Mouse (Mus musculus): ENCODE results near the gene Tmem136. TPM values are rescaled to one million over a fixed set of nuclear protein-coding genes. Genes with fewer than 3 reads are reported as not detected.

Gene Tmem136
- polyA plus RNA-seq, 1 experiment from 2014 or later = 9.7 TPM

DNA sequence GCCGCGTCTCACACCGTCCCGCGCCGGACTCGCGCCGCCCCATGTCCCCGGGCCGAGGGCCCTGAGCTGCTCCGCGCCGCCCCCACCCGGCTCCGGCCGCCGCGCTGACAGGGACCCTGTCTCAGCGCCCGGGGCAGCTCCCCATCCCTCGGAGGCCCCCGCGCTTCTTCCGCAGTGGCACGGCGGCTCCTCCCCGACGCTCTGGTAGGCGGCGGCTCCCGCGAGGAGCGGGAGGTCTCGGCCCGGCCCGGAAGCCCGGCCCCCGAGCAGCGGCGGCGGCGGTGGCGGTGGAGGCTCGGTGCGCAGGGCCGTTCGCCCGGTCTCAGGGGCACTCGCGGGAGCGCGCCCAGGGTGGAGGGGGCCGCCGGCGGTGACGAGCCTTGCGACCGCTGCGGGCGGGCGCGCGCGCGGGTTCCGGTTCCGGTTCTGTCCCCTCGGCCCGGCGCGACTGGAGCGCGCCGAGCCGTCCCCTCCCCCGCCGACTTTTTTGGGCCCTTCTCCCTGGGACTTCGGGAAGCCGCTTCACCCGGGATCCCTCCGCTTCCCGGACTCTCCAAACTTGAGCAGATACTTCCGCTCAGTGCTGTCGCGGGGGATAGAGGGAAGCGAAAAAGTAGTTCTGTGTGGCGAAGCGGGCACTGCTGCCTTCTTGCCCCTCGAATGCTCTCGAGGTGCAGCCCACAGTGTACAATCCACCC, 10.6 kb downstream of the Tmem136 start:
- H3K27ac ChIP-seq (ENCODE audit: low read depth, low read length) = peak overlapping the region; percentile 91
- peak; percentile 86 for ATAC-seq (ENCODE audit: low FRiP score, low TSS enrichment)
- WGBS = under 1% methylated on average over 80 of the region's 91 CpGs
- peak overlapping the region; percentile 73 for H3K4me2 ChIP-seq (replicated peaks; ENCODE audit: low read depth, low read length)
- H3K4me3 ChIP-seq (ENCODE audit: low read length) = peak overlapping the region; percentile 94
- H3K27me3 ChIP-seq (ENCODE audit: control insufficient read depth, insufficient read depth, low read length) = no peaks in the 10 kb centered on the region
- H3K9me3 ChIP-seq (ENCODE audit: control insufficient read depth, low read length) = no peaks in the 10 kb centered on the region
- peak overlapping the region; percentile 96 for H3K9ac ChIP-seq (ENCODE audit: low read depth, low read length)
- H3K4me1 ChIP-seq (ENCODE audit: control insufficient read depth, insufficient read depth, low read length) = peaks cover 27% of the 10 kb centered on the region
- H3K36me3 ChIP-seq (ENCODE audit: control insufficient read depth, insufficient read depth, low read length) = 0 out of 2 replicates have a peak, but pooled peaks cover 5% of the 10 kb centered on the region

DNA sequence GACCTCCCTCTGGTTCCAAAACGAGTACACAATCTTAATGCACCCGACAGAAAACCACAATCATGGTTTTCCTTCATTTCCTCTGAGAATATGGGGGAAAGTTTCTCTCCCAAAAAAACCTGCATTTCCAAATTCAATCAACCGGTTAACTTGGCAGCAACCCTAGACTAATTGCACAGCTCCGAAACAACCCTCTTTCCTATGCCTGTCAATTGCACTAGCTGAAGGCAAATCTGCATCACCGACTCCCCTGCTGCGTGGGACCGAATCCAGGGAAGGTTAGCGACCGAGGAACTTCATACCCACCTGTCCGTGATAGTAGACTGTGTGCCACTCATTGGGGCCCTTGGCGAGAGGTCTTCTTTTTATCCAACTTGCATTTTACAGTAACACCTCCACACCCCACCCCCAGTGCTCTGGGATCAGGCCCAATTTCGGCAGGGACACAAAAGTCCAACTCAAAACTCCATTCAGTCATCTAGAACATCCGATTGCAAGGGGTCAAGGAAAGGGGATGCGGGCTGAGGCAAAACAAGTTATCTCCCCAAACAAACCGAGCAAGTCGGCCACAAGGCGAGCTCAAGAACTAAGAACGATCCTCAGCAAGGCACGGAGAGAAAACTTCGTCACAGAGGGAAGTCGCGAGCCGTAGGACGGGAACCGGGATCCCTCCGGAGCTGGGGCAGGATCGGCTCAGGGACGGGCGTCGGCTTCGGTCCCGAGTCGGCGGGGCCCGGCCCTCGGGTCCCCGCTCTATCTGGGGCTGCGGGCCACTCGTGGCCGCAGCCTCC, 11.3 kb downstream of the Tmem136 start:
- Histone ChIP-seq H3K9me3 (ENCODE audit: control insufficient read depth, low read length) (no peaks in the 10 kb centered on the region), H3K4me3 (ENCODE audit: low read length) (peak overlapping the region; percentile 94), H3K36me3 (ENCODE audit: control insufficient read depth, insufficient read depth, low read length) (no peaks in the 10 kb centered on the region), H3K4me1 (ENCODE audit: control insufficient read depth, insufficient read depth, low read length) (peaks cover 27% of the 10 kb centered on the region), H3K4me2 (replicated peaks; ENCODE audit: low read depth, low read length) (peak overlapping the region; percentile 73), H3K9ac (ENCODE audit: low read depth, low read length) (peak overlapping the region; percentile 96), H3K27ac (ENCODE audit: low read depth, low read length) (peak overlapping the region; percentile 91), H3K27me3 (ENCODE audit: control insufficient read depth, insufficient read depth, low read length) (no peaks in the 10 kb centered on the region)
- ATAC-seq (ENCODE audit: low FRiP score, low TSS enrichment) = peak; percentile 15; the same call in 1 of the 2 replicates
- WGBS = under 1% methylated on average over 26 of the region's 40 CpGs

DNA sequence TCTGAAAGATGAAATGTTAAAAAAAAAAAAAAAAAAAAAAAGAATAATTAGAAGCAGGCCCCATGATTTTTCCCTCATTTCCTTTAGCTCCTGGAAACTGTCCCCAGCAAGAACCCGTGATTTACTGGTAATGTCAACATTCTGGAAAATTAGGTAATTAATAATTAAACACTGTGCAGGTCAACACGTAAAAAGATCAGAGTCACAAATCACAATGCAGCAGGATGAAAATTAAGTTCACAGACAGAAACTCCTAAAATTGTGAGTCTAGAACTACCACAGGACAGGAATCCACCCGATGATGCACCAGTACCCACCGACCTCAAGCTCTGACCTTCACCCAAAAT, 11.9 kb downstream of the Tmem136 start:
- no peaks in the 10 kb centered on the region for H3K36me3 ChIP-seq (ENCODE audit: control insufficient read depth, insufficient read depth, low read length)
- no peak for ATAC-seq (ENCODE audit: low FRiP score, low TSS enrichment)
- no peaks in the 10 kb centered on the region for H3K9me3 ChIP-seq (ENCODE audit: control insufficient read depth, low read length)
- H3K4me1 ChIP-seq (ENCODE audit: control insufficient read depth, insufficient read depth, low read length) = peaks cover 27% of the 10 kb centered on the region
- H3K9ac ChIP-seq (ENCODE audit: low read depth, low read length) = peak overlapping the region; percentile 96; the same call in 1 of the 2 replicates
- no peaks in the 10 kb centered on the region for H3K27me3 ChIP-seq (ENCODE audit: control insufficient read depth, insufficient read depth, low read length)
- peak overlapping the region; percentile 94 for H3K4me3 ChIP-seq (ENCODE audit: low read length)
- H3K27ac ChIP-seq (ENCODE audit: low read depth, low read length) = no peak overlapping the region; the same call in 1 of the 2 replicates
- H3K4me2 ChIP-seq (replicated peaks; ENCODE audit: low read depth, low read length) = peak overlapping the region; percentile 73
- WGBS = under 1% methylated on average over 4 of the region's 4 CpGs

DNA sequence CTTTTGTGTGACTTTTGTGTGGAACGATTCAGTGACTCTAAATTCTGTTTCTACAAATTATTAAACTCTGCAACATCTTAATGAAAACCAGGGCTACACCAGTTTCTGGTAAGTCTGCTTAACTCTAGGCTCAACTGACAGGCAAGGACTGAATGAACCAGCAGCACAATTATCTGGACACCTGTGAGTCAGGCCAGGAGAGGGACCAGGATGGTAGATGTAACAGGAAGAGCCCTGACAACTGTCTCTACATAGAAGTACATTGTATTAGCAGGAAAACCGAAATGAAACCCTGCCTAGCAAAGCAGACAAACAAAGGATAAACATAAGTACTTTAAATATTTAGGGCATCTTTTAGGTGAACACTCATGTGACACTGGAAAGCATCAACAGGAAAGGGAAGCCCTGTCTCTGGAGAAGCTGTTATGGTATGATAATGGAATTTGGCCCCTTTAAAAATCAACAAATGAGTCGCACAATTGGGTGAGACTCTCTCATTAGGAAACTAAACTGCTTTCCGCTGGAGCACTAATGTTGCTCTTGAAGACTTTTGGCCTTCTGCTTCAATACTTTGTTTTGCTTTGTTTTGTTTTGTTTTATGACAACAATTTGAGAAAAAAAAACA, 12.6 kb downstream of the Tmem136 start:
- Histone ChIP-seq H3K4me1 (ENCODE audit: control insufficient read depth, insufficient read depth, low read length) (peaks cover 27% of the 10 kb centered on the region), H3K4me2 (replicated peaks; ENCODE audit: low read depth, low read length) (peak overlapping the region; percentile 73), H3K27ac (ENCODE audit: low read depth, low read length) (no peak overlapping the region), H3K27me3 (ENCODE audit: control insufficient read depth, insufficient read depth, low read length) (no peaks in the 10 kb centered on the region), H3K9me3 (ENCODE audit: control insufficient read depth, low read length) (no peaks in the 10 kb centered on the region), H3K4me3 (ENCODE audit: low read length) (peak overlapping the region; percentile 94), H3K9ac (ENCODE audit: low read depth, low read length) (peak overlapping the region; percentile 96), H3K36me3 (ENCODE audit: control insufficient read depth, insufficient read depth, low read length) (no peaks in the 10 kb centered on the region)
- WGBS = 29% methylated on average over 4 of the region's 4 CpGs
- no peak for ATAC-seq (ENCODE audit: low FRiP score, low TSS enrichment)

DNA sequence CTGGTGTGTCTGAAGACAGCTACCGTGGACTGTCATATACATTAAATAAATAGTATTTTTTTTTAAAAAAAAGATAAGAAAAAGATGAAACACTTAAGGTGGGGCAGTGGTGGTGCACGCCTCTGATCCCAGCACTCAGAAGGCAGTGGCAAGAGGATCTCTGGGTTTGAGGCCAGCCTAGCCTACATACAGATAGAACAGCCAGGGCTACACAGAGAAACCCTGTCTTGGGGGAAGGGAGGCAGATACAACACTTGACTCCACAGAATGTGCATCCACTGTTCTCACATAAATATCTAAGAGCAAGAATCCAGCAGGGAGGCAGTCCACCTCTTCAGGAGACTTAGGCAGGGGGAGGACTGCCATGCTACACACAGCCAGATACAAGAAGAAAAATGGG, 13.4 kb downstream of the Tmem136 start:
- 93% methylated on average over 2 of the region's 2 CpGs for WGBS
- no peaks in the 10 kb centered on the region for H3K9me3 ChIP-seq (ENCODE audit: control insufficient read depth, low read length)
- H3K4me3 ChIP-seq (ENCODE audit: low read length) = peak overlapping the region; percentile 94
- H3K27ac ChIP-seq (ENCODE audit: low read depth, low read length) = no peak overlapping the region
- no peaks in the 10 kb centered on the region for H3K27me3 ChIP-seq (ENCODE audit: control insufficient read depth, insufficient read depth, low read length)
- peak overlapping the region; percentile 73 for H3K4me2 ChIP-seq (replicated peaks; ENCODE audit: low read depth, low read length)
- H3K36me3 ChIP-seq (ENCODE audit: control insufficient read depth, insufficient read depth, low read length) = no peaks in the 10 kb centered on the region
- no peak for ATAC-seq (ENCODE audit: low FRiP score, low TSS enrichment)
- peaks cover 27% of the 10 kb centered on the region for H3K4me1 ChIP-seq (ENCODE audit: control insufficient read depth, insufficient read depth, low read length)
- peak overlapping the region; percentile 96; the same call in 1 of the 2 replicates for H3K9ac ChIP-seq (ENCODE audit: low read depth, low read length)

DNA sequence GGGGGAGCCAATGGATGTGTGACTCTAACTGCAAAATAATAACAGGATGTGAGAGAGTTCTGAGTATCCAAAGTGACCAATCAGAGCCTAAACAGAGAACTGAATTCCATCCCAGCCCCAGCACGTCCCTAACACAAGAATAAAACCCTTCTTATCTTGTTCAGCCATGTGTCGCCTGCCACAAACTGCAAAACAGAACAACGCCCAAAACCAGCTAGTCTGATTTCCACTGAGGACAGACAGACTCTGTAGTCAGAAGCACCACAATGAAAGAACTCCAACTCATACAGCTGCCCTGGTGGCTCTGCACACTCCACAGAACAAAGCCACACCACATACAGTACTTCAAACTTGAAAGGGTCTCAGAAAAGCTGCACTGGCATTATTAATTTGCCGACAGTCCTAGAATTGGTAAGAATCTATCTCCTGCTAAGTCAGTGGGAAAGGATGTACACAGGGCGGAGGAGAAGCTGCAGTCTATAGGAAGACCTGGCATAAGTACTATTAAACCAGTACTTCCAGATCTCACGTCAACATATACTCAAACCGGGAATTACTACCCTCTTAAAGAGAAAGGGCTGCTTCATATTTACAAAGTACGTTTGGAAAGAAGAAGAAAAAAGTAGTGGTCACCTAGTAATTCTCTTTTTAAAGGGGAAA, 14.3 kb downstream of the Tmem136 start:
- Histone ChIP-seq H3K9ac (ENCODE audit: low read depth, low read length) (no peak overlapping the region), H3K36me3 (ENCODE audit: control insufficient read depth, insufficient read depth, low read length) (no peaks in the 10 kb centered on the region), H3K27me3 (ENCODE audit: control insufficient read depth, insufficient read depth, low read length) (no peaks in the 10 kb centered on the region), H3K9me3 (ENCODE audit: control insufficient read depth, low read length) (no peaks in the 10 kb centered on the region), H3K4me1 (ENCODE audit: control insufficient read depth, insufficient read depth, low read length) (peaks cover 27% of the 10 kb centered on the region), H3K4me2 (replicated peaks; ENCODE audit: low read depth, low read length) (peak overlapping the region; percentile 73), H3K27ac (ENCODE audit: low read depth, low read length) (no peak overlapping the region; the same call in 1 of the 2 replicates), H3K4me3 (ENCODE audit: low read length) (peak overlapping the region; percentile 6; the same call in 1 of the 2 replicates)
- ATAC-seq (ENCODE audit: low FRiP score, low TSS enrichment) = no peak
- WGBS = 76% methylated on average over 8 of the region's 8 CpGs

DNA sequence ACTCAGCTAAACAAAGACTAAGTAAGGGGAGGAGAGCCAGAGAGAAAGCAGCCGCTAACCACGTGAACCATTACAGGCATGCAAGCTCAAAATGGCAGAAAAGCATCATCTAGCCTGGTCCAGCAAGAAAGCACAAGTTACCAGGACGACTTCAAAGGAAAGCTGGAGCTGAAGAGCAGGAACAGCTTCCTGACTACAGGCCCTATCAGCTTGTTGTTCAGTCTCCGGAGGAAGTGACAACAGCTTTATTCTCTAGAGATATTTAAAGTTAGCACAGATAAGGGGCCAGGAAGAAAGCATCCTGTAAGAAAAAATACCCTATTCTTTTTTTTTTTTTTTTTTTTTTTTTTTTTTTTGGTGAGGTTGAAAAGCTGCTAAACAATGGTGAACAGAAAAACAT, 17.4 kb downstream of the Tmem136 start:
- Histone ChIP-seq H3K4me2 (replicated peaks; ENCODE audit: low read depth, low read length) (no peak overlapping the region), H3K9ac (ENCODE audit: low read depth, low read length) (no peak overlapping the region), H3K4me1 (ENCODE audit: control insufficient read depth, insufficient read depth, low read length) (peaks cover 29% of the 10 kb centered on the region), H3K4me3 (ENCODE audit: low read length) (no peak overlapping the region), H3K27me3 (ENCODE audit: control insufficient read depth, insufficient read depth, low read length) (no peaks in the 10 kb centered on the region), H3K9me3 (ENCODE audit: control insufficient read depth, low read length) (no peaks in the 10 kb centered on the region), H3K27ac (ENCODE audit: low read depth, low read length) (no peak overlapping the region), H3K36me3 (ENCODE audit: control insufficient read depth, insufficient read depth, low read length) (no peaks in the 10 kb centered on the region)
- ATAC-seq (ENCODE audit: low FRiP score, low TSS enrichment) = no peak
- WGBS = 59% methylated on average over 4 of the region's 4 CpGs

DNA sequence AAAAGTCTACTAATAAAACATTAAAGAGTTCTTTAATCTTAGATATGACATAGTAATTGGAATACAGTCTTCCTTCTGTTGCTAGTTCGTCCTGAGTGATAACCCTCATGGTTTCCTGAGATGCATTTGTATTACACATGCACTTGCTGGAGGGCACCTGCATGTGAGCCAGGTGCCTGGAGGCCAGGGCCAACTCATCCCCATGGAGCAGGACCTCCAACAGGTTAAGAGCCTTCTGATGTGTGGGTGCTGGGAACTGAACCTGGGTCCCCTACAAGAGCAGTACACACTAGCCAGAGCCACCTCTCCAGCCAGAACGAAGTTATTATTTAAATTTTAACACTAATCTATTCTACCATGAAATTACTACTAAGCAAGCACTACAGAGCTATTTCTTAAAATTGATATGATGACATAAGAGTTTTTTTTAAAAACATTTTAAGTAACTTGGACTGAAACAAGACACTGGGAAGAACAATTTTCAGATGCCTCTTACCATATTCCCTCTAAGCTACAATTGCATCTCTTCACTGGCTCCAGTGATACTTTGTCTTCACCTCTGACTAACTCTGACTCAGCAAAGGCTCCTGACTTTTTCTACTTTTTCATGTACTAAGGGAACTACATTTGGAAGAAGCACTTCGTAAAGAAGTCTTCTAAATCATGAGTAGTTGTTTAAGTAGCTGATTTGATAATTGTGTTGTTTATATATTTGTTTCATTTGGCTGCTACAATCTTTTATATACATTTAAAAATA, 18.4 kb downstream of the Tmem136 start:
- WGBS = 95% methylated on average over 3 of the region's 3 CpGs

More for the DNA sequence above, 18.4 kb downstream of the Tmem136 start:
- no peak overlapping the region for H3K4me3 ChIP-seq (ENCODE audit: low read length)
- H3K4me1 ChIP-seq (ENCODE audit: control insufficient read depth, insufficient read depth, low read length) = peaks cover 25% of the 10 kb centered on the region
- no peak for ATAC-seq (ENCODE audit: low FRiP score, low TSS enrichment)
- H3K27ac ChIP-seq (ENCODE audit: low read depth, low read length) = no peak overlapping the region
- H3K4me2 ChIP-seq (replicated peaks; ENCODE audit: low read depth, low read length) = no peak overlapping the region
- no peaks in the 10 kb centered on the region for H3K36me3 ChIP-seq (ENCODE audit: control insufficient read depth, insufficient read depth, low read length)
- no peaks in the 10 kb centered on the region for H3K27me3 ChIP-seq (ENCODE audit: control insufficient read depth, insufficient read depth, low read length)
- no peaks in the 10 kb centered on the region for H3K9me3 ChIP-seq (ENCODE audit: control insufficient read depth, low read length)
- no peak overlapping the region for H3K9ac ChIP-seq (ENCODE audit: low read depth, low read length)
